Mouse (Mus musculus) liver, embryonic 14.5 days (tissue): Measurements from ENCODE around the gene Ccdc77. TPM values are rescaled to one million over a fixed set of nuclear protein-coding genes. Genes with fewer than 3 reads are reported as not detected.

Experiments
- ATAC-seq: fragments of 200-750 bp; cut with Nextera tagmentation; 2 replicates; pipeline ENCODE4 v1.8.0; 2017; ENCODE audit warnings: moderate number of reproducible peaks, mild to moderate bottlenecking, moderate library complexity; ENCODE audit not compliant: insufficient read depth
- DNase-seq, 3 experiments: peaks; one replicate each; pipeline ENCODE4 v3.0.0-alpha.2; 2012 to 2013; ENCODE audit warnings: low read depth in 3 of 3, low spot score in 3 of 3
- H3K27ac ChIP-seq: fragments of 300-500 bp; sonication (generic); 2 replicates; pipeline ENCODE4 v1.5.1; 2014; ENCODE audit warnings: moderate library complexity, mild to moderate bottlenecking, control low read depth, inconsistent platforms
- H3K27me3 ChIP-seq: fragments of 300-500 bp; sonication (generic); 2 replicates; pipeline ENCODE4 v1.6.1; 2014; ENCODE audit warnings: mild to moderate bottlenecking, low read length, moderate library complexity; ENCODE audit not compliant: control insufficient read depth, insufficient read depth
- H3K36me3 ChIP-seq: fragments of 300-500 bp; sonication (generic); replicated peaks from 2 replicates; pipeline ENCODE4 v1.6.1; 2014; ENCODE audit warnings: low read depth; ENCODE audit not compliant: control insufficient read depth, insufficient read depth
- H3K4me1 ChIP-seq, 2 experiments: fragments of 200-500 bp in 1 of 2; fragments of 300-500 bp in 1 of 2; sonication (generic) in 1 of 2; replicated peaks; 2 replicates each; pipeline ENCODE4 v1.6.1; 2012 to 2014; ENCODE audit warnings: antibody characterized with exemption in 1 of 2, inconsistent platforms in 1 of 2, low read length in 1 of 2; ENCODE audit not compliant: control insufficient read depth in 2 of 2, insufficient read depth in 2 of 2
- H3K4me2 ChIP-seq: fragments of 300-500 bp; sonication (generic); 2 replicates; pipeline ENCODE4 v1.6.1; 2014; ENCODE audit warnings: low read depth, mild to moderate bottlenecking, control low read depth, moderate library complexity
- H3K4me3 ChIP-seq, 2 experiments: fragments of 200-500 bp in 1 of 2; fragments of 300-500 bp in 1 of 2; sonication (generic) in 1 of 2; 2 replicates each; pipeline ENCODE4 v1.5.1; 2012 to 2014; ENCODE audit warnings: low read depth in 2 of 2, low read length in 2 of 2, mild to moderate bottlenecking in 2 of 2, control low read depth in 1 of 2, inconsistent platforms in 1 of 2, moderate library complexity in 1 of 2; ENCODE audit not compliant: insufficient read depth in 1 of 2
- H3K9ac ChIP-seq: fragments of 300-500 bp; sonication (generic); replicated peaks from 2 replicates; pipeline ENCODE4 v1.6.1; 2014; ENCODE audit warnings: mild to moderate bottlenecking, control low read depth, moderate library complexity
- H3K9me3 ChIP-seq: fragments of 300-500 bp; sonication (generic); 2 replicates; pipeline ENCODE4 v1.6.1; 2016; ENCODE audit warnings: low read length, mixed read lengths; ENCODE audit not compliant: control insufficient read depth
- CTCF ChIP-seq: IDR thresholded peaks from 2 replicates; pipeline ENCODE4 v1.5.1; 2016; ENCODE audit warnings: antibody characterized with exemption, low read depth, control low read depth
- EP300 ChIP-seq: IDR thresholded peaks from 2 replicates; pipeline ENCODE4 v1.6.1; 2016; ENCODE audit warnings: antibody characterized with exemption, low read depth
- WGBS: fragments of 180-500 bp; shearing (Covaris S2); extraction: QIAGEN DNeasy Blood & Tissue Kit; methylation state at CpG from one replicate; pipeline ENCODE4 v1.1.7; 2014; ENCODE audit not compliant: insufficient replicate concordance; 5-methylcytosine and 5-hydroxymethylcytosine counted together
- polyA plus RNA-seq, 2 experiments: library from polyadenylated mRNA; depleted of rRNA in 1 of 2; stranded (reverse) in 1 of 2; unstranded in 1 of 2; fragments of >200 nt; fragmentation: Nextera tagmentation in 1 of 2; extraction: Ambion mirVana in 1 of 2; gene quantifications; 2 replicates each; pipeline versions ENCODE4 v1.2.1 to v1.2.3; 2012 to 2014

The Ccdc77 gene
- polyA plus RNA-seq, 2 experiments: 11.4 to 14.1 TPM

- WGBS: 61% methylated on average over 2 of the region's 2 CpGs
- peaks cover 69% of the 10 kb centered on the region for H3K36me3 ChIP-seq
- TF ChIP-seq EP300 (no peak), CTCF (no peak)
- no peak overlapping the region for H3K9ac ChIP-seq
- no peaks in the 10 kb centered on the region for H3K9me3 ChIP-seq
- H3K4me3 ChIP-seq: no peak overlapping the region
- H3K27me3 ChIP-seq: no peaks in the 10 kb centered on the region
- no peak overlapping the region for H3K4me2 ChIP-seq
- H3K27ac ChIP-seq: no peak overlapping the region
- ATAC-seq (no peak), DNase-seq (no peak)
- H3K4me1 ChIP-seq: no peaks in the 10 kb centered on the region
Observed at GRCm38 (mm10) chr6:120332351-120332750, 31.8 kb downstream of the Ccdc77 start.

DNA sequence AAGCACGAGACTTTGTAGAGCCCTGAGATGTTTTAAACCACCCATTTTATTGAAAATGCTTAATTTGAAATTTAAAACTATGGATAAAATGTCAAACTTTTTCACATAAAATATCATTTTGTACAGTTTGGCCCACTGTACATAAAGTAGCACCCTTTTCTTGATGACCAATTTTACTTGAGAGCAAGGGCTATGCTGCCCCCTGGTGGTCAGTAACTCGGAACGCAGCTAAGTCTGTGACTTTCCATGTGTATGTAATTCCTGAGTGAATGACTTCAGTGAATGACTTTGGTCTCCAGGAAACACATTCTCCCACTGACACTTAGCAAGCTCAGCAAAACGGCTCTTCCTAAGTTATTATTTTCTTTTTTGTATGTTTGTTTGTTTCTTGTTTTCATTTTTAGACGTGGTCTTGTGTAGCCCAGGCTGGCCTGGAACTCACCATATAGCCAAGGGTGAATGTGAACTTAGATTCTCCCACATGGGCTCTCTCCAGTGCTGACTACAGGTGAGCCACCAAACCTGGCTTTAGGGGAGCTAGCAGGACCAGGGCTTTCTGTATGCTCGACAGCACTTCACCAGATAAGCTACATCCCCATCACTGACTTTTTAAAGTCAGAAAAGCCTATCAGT lies 39.8 kb downstream of the Ccdc77 start:
- Histone ChIP-seq H3K4me3 (no peak overlapping the region), H3K9ac (no peak overlapping the region), H3K9me3 (no peaks in the 10 kb centered on the region), H3K27ac (no peak overlapping the region), H3K4me1 (no peaks in the 10 kb centered on the region), H3K4me2 (no peak overlapping the region), H3K36me3 (peaks cover 30% of the 10 kb centered on the region), H3K27me3 (no peaks in the 10 kb centered on the region)
- no peak; the same call in 1 of the 2 replicates for ATAC-seq
- 31% methylated on average over 6 of the region's 6 CpGs for WGBS
- TF ChIP-seq CTCF: peak; percentile 87
- TF ChIP-seq EP300: no peak
- peak; percentile 62 to 69 (median 64) for DNase-seq

DNA sequence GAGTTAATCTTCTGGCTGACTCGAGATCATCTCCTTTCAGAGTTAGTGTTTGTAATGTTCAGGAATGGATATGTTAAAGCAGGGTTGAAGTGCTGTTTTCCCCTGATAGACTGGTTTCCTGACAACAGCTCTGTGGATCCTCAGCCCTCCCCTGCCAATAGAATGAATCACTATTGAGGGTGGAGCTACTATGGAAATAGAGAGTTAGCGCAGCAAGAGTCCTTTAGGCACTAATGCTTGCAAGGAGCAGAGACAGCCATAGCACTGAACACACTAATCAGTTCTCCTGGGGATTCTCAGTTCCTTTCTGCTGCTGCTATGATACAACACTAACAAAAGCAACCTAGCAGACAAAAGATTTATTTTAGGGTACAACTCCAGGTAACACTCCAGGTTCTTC lies 43.8 kb downstream of the Ccdc77 start:
- H3K27me3 ChIP-seq: no peaks in the 10 kb centered on the region
- no peak for DNase-seq

DNA sequence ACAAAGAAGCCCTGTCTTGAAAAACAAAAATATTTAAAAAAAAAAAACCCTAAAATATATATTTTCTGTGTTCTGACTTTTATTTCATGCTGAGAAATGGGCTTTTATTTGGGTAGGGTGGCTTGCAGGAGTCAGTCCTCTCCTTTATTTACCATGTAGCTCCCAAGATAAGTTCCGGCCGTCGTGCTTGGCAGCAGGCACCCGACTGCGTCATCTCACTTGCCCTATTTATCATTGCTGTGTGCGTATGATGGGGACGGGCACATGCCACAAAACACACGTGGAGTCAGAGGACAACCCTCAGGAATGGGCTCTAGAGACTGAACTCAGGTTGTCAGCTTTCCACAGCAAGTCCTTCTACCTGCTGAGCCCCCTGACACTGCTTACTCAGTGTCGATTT lies 45.0 kb downstream of the Ccdc77 start:
- no peak overlapping the region for H3K4me3 ChIP-seq
- H3K36me3 ChIP-seq: peaks cover 2% of the 10 kb centered on the region
- no peak overlapping the region for H3K9ac ChIP-seq
- ATAC-seq (no peak), DNase-seq (no peak)
- H3K27ac ChIP-seq: no peak overlapping the region
- H3K9me3 ChIP-seq: no peaks in the 10 kb centered on the region
- TF ChIP-seq EP300: no peak
- no peak for TF ChIP-seq CTCF
- H3K27me3 ChIP-seq: no peaks in the 10 kb centered on the region
- WGBS: 76% methylated on average over 9 of the region's 9 CpGs
- no peaks in the 10 kb centered on the region for H3K4me1 ChIP-seq
- no peak overlapping the region for H3K4me2 ChIP-seq

More for the DNA sequence above, 43.8 kb downstream of the Ccdc77 start:
- WGBS: 56% methylated on average over 2 of the region's 2 CpGs
- peaks cover 12% of the 10 kb centered on the region for H3K36me3 ChIP-seq
- H3K4me3 ChIP-seq: no peak overlapping the region
- no peak overlapping the region for H3K4me2 ChIP-seq
- no peak overlapping the region for H3K9ac ChIP-seq
- TF ChIP-seq EP300 (no peak), CTCF (no peak)
- no peak for ATAC-seq
- no peak overlapping the region for H3K27ac ChIP-seq
- no peaks in the 10 kb centered on the region for H3K9me3 ChIP-seq
- H3K4me1 ChIP-seq: no peaks in the 10 kb centered on the region

- H3K27me3 ChIP-seq: no peaks in the 10 kb centered on the region
- no peak for TF ChIP-seq CTCF
- no peak for TF ChIP-seq EP300
- no peak overlapping the region for H3K9ac ChIP-seq
- no peak overlapping the region for H3K4me2 ChIP-seq
- DNase-seq (no peak), ATAC-seq (no peak)
- WGBS: 61% methylated on average over 11 of the region's 11 CpGs
- no peaks in the 10 kb centered on the region for H3K36me3 ChIP-seq
- H3K9me3 ChIP-seq: no peaks in the 10 kb centered on the region
- no peak overlapping the region for H3K4me3 ChIP-seq
- H3K4me1 ChIP-seq: no peaks in the 10 kb centered on the region
- H3K27ac ChIP-seq: no peak overlapping the region
Observed at GRCm38 (mm10) chr6:120318303-120318940, 45.8 kb downstream of the Ccdc77 start.
